Mouse (Mus musculus): ENCODE measurements around the gene Gtf3c1. TPM values are rescaled to one million over a fixed set of nuclear protein-coding genes. Genes with fewer than 3 reads are reported as not detected.

The Gtf3c1 gene
- polyA plus RNA-seq (2012; rRNA removed) = 47.6 and 49.5 TPM in 2 replicates

GRCm38 (mm10) chr7:125707593-125708022 is at the start of gene Gtf3c1, which contains the start of gene D430042O09Rik:
Gene Gtf3c1, minus strand, starts transcription at chr7:125707780.
Gene D430042O09Rik, plus strand, starts transcription at chr7:125707888.

GRCm38 (mm10) chr7:125603185-125603631 is 104.4 kb downstream of the Gtf3c1 start, which contains the start of gene Il21r:
Gene Il21r, plus strand, starts transcription at chr7:125603429.

Other genes with a start within 250 kb of the Gtf3c1 start
- 91.1 and 93.4 TPM in 2 replicates for gene Nsmce1, start 216.2 kb downstream of the Gtf3c1 start, polyA plus RNA-seq (2012; rRNA removed)
- 3.5 and 4.6 TPM in 2 replicates for gene Il4ra, start 155.7 kb downstream of the Gtf3c1 start, polyA plus RNA-seq (2012; rRNA removed)
- 0.49 and 0.60 TPM in 2 replicates for gene Il21r, start 104.4 kb downstream of the Gtf3c1 start, polyA plus RNA-seq (2012; rRNA removed)
- gene D430042O09Rik, start 108 bp upstream of the Gtf3c1 start, polyA plus RNA-seq (2012; rRNA removed) = 13.5 and 16.4 TPM in 2 replicates

Data from central nervous system, embryonic 11.5 days (tissue).